Mouse (Mus musculus) E14TG2a.4 (cell line): ENCODE data around the gene Isx.

Experiments
- CTCF ChIP-seq: conservative IDR thresholded peaks from 2 replicates; pipeline ENCODE4 v1.5.1; 2014; ENCODE audit warnings: low read length
- NANOG ChIP-seq: IDR thresholded peaks from 2 replicates; pipeline ENCODE4 v1.6.1; 2014; ENCODE audit warnings: borderline replicate concordance, low read length, mixed read lengths
- POU5F1 ChIP-seq: IDR thresholded peaks from 2 replicates; pipeline ENCODE4 v1.6.1; 2014; ENCODE audit warnings: low read length, borderline replicate concordance

- no peak for TF ChIP-seq CTCF
- TF ChIP-seq NANOG, result no peak
- no peak for TF ChIP-seq POU5F1
Measured at GRCm38 (mm10) chr8:74871686-74872085, 1.3 kb upstream of the Isx start.
